Mouse (Mus musculus) heart, adult 2 months (tissue): ENCODE results near the gene Hba-a2. TPM values are rescaled to one million over a fixed set of nuclear protein-coding genes. Genes with fewer than 3 reads are reported as not detected.
"Not testable (repeated sequence)": the region's sequence is repeated elsewhere in the genome, so short reads cannot be mapped to it uniquely, and the experiment has no call there.

Source experiments
- DNase-seq, 2 experiments: peaks; one replicate each; pipeline ENCODE4 v3.0.0; 2021
- H3K27ac ChIP-seq: fragments of 200-600 bp; 2 replicates; pipeline ENCODE4 v1.8.1; 2022
- H3K27me3 ChIP-seq: fragments of 200-500 bp; 2 replicates; pipeline ENCODE4 v1.6.1; 2012; ENCODE audit warnings: mild to moderate bottlenecking, low read length, inconsistent platforms, mixed read lengths; ENCODE audit not compliant: control insufficient read depth, insufficient read depth
- H3K36me3 ChIP-seq: fragments of 200-500 bp; 2 replicates; pipeline ENCODE4 v1.6.1; 2012; ENCODE audit warnings: low read length, inconsistent platforms; ENCODE audit not compliant: control insufficient read depth, insufficient read depth
- H3K4me1 ChIP-seq: fragments of 200-500 bp; 2 replicates; pipeline ENCODE4 v1.6.1; 2011; ENCODE audit warnings: low read length; ENCODE audit not compliant: control insufficient read depth, insufficient read depth
- H3K4me3 ChIP-seq: fragments of 200-600 bp; 2 replicates; pipeline ENCODE4 v1.8.1; 2022
- H3K79me2 ChIP-seq: fragments of 200-500 bp; replicated peaks from 2 replicates; pipeline ENCODE4 v1.6.1; 2012; ENCODE audit warnings: mild to moderate bottlenecking, inconsistent platforms, low read length, moderate library complexity, mixed read lengths; ENCODE audit not compliant: control insufficient read depth, insufficient read depth
- H3K9ac ChIP-seq: fragments of 200-500 bp; 2 replicates; pipeline ENCODE4 v1.6.1; 2012; ENCODE audit warnings: low read depth, mild to moderate bottlenecking, control low read depth, inconsistent platforms, low read length, mixed read lengths
- CTCF ChIP-seq: fragments of 200-600 bp; IDR thresholded peaks from 2 replicates; pipeline ENCODE4 v1.8.1; 2022; ENCODE audit warnings: antibody characterized with exemption, mild to moderate bottlenecking, moderate library complexity
- EP300 ChIP-seq: fragments of 200-500 bp; IDR thresholded peaks from 2 replicates; pipeline ENCODE4 v1.6.1; 2011; ENCODE audit warnings: low read depth, low read length, control low read depth; ENCODE audit not compliant: insufficient read depth
- POLR2A ChIP-seq: fragments of 200-500 bp; IDR thresholded peaks from 2 replicates; pipeline ENCODE4 v1.6.1; 2011; ENCODE audit warnings: mild to moderate bottlenecking, low read depth, low read length, control low read depth; ENCODE audit not compliant: insufficient read depth
- WGBS: fragments of 180-500 bp; shearing (Covaris S2); methylation state at CpG from one replicate; pipeline ENCODE4 v1.1.7; 2018; 5-methylcytosine and 5-hydroxymethylcytosine counted together
- intact Hi-C: fragments of 180-260 bp; cut with DNase I; formaldehyde crosslinking; loops from one replicate; pipeline ENCODE4 v1.15.1; 2025
- polyA plus RNA-seq: library from polyadenylated mRNA; depleted of rRNA; stranded (reverse); fragments of >200 nt; gene quantifications from 2 replicates; pipeline ENCODE4 v1.2.3, GENCODE M21; 2012
- total RNA-seq, 2 experiments: library from RNA; stranded (reverse); gene quantifications; 2 replicates each; pipeline ENCODE4 v1.2.3; 2021

Hba-a2 gene
- total and polyA plus RNA-seq, 3 experiments = 4,976 to 81,467 (median 34,253) TPM

GRCm38 (mm10) chr11:32277736-32278457 lies 18.4 kb upstream of the Hba-a2 start:
- Histone ChIP-seq H3K9ac (no peak overlapping the region), H3K79me2 (no peaks in the 10 kb centered on the region), H3K4me3 (no peak overlapping the region), H3K27ac (no peak overlapping the region), H3K4me1 (no peaks in the 10 kb centered on the region), H3K27me3 (peaks cover 6% of the 10 kb centered on the region), H3K36me3 (no peaks in the 10 kb centered on the region)
- 59% methylated on average over 21 of the region's 21 CpGs for WGBS
- DNase-seq = no peak
- intact Hi-C loops = no loop called here
- TF ChIP-seq POLR2A (no peak), EP300 (no peak), CTCF (no peak)

- TF ChIP-seq CTCF = no peak
- TF ChIP-seq POLR2A = no peak
- H3K27ac ChIP-seq = no peak overlapping the region
- intact Hi-C loops = no loop called here
- no peaks in the 10 kb centered on the region for H3K79me2 ChIP-seq
- H3K36me3 ChIP-seq = no peaks in the 10 kb centered on the region
- DNase-seq = no peak
- H3K4me1 ChIP-seq = no peaks in the 10 kb centered on the region
- peaks cover 6% of the 10 kb centered on the region for H3K27me3 ChIP-seq
- no peak overlapping the region for H3K9ac ChIP-seq
- WGBS = 77% methylated on average over 12 of the region's 12 CpGs
- H3K4me3 ChIP-seq = no peak overlapping the region
Observed at GRCm38 (mm10) chr11:32278458-32278957, 17.8 kb upstream of the Hba-a2 start.

GRCm38 (mm10) chr11:32280646-32281045 lies 15.6 kb upstream of the Hba-a2 start:
- no peaks in the 10 kb centered on the region for H3K36me3 ChIP-seq
- WGBS = 74% methylated on average over 2 of the region's 2 CpGs
- no peak for DNase-seq
- no peak overlapping the region for H3K9ac ChIP-seq
- H3K79me2 ChIP-seq = no peaks in the 10 kb centered on the region
- H3K4me3 ChIP-seq = no peak overlapping the region
- TF ChIP-seq EP300 = no peak
- TF ChIP-seq POLR2A = no peak
- TF ChIP-seq CTCF = no peak
- intact Hi-C loops = no loop called here
- H3K4me1 ChIP-seq = no peaks in the 10 kb centered on the region
- H3K27me3 ChIP-seq = peaks cover 6% of the 10 kb centered on the region
- H3K27ac ChIP-seq = no peak overlapping the region

GRCm38 (mm10) chr11:32281416-32282144 lies 14.7 kb upstream of the Hba-a2 start:
- no peak overlapping the region for H3K27ac ChIP-seq
- DNase-seq = no peak
- 69% methylated on average over 1 of the region's 1 CpGs for WGBS

GRCm38 (mm10) chr11:32283091-32283777 lies 13.1 kb upstream of the Hba-a2 start, which contains the start of gene Hba-a1:
Gene Hba-a1, plus strand, starts transcription at chr11:32283511.
- intact Hi-C loops, H3K4me3 ChIP-seq, H3K4me1 ChIP-seq, H3K27me3 ChIP-seq, H3K79me2 ChIP-seq, H3K27ac ChIP-seq, H3K9ac ChIP-seq, DNase-seq, H3K36me3 ChIP-seq: not testable (repeated sequence)
- WGBS = 88% methylated on average over 1 of the region's 5 CpGs

More at GRCm38 (mm10) chr11:32281416-32282144, 14.7 kb upstream of the Hba-a2 start:
- H3K4me3 ChIP-seq = no peak overlapping the region
- peaks cover 5% of the 10 kb centered on the region for H3K27me3 ChIP-seq
- H3K9ac ChIP-seq = no peak overlapping the region
- intact Hi-C loops = no loop called here
- no peaks in the 10 kb centered on the region for H3K4me1 ChIP-seq
- no peaks in the 10 kb centered on the region for H3K36me3 ChIP-seq
- TF ChIP-seq CTCF (no peak), EP300 (no peak), POLR2A (no peak)
- H3K79me2 ChIP-seq = no peaks in the 10 kb centered on the region

- H3K4me3 ChIP-seq, H3K27me3 ChIP-seq, H3K36me3 ChIP-seq, intact Hi-C loops, H3K27ac ChIP-seq, DNase-seq, H3K4me1 ChIP-seq, H3K79me2 ChIP-seq, H3K9ac ChIP-seq: not testable (repeated sequence)
- 29% methylated on average over 2 of the region's 2 CpGs for WGBS
Observed at GRCm38 (mm10) chr11:32284582-32284981, 11.7 kb upstream of the Hba-a2 start.
